Mouse (Mus musculus): Measurements from ENCODE around the gene Grcc10. TPM values are rescaled to one million over a fixed set of nuclear protein-coding genes. Genes with fewer than 3 reads are reported as not detected.

The Grcc10 gene
- total RNA-seq, 2 experiments from 2014 or later, result 298 to 309 TPM

DNA sequence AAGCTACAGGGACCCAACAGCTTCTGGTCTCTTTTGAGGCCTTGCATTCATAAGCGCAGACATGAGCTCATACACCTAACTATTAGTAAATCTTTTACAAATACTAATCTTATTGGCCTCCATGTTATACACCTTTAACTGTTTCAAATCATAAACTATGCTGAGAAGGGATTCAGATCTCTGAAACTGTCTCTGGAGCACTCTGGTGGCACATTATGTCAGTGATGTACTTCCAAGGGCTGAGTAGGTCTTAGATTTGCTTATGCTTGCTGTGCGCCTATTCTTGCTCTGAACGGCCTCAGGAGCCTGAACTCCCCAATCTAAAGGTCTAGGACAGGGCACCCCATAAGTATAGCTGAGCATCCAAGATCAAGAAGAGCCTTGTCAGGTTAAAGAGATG lies 668 bp upstream of the Grcc10 start:
- TF ChIP-seq CTCF (IDR thresholded peaks at IDR 0.05), result no peak
- DNase-seq (ENCODE audit: extremely low spot score in 1 of 2, low spot score in 2 of 2), result no peak
- intact Hi-C loops (cut with DNase I), result loop anchor here (2.0 to 5.0 kb wide), 2 partner anchors 40 to 79 kb away; partner anchors contain the start of gene Lpcat3

DNA sequence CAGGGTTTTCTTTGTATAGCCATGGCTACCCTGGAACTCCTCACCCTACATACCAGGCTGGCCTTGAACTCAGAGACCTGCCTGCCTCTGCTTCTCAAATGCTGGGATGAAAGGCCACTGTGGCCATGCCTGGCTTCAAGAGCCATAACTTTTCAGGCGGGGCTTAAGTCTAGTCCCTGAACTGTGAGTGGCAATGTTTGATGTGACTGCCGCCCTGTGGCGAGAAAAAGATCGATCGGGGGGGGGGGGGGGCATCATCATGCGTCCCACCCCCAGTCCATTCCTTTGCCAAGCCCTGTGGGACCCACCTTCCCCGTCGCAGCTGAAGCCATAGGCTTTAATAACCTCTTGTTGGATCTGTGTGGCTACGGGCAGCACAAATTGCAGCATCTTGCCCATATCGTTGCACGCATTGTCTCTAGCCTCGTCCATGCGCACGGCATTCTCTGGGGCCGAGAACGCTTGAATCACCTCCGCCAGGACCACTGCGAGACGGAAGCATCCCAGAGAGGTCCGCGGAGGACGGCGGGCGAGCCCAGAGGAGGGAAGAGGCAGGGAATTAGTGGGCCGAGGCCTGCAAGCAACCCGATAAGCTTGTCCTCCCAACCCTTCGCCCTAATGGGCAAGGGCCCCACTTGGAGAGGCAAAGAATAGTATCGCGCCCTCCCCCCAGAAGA lies 825 bp downstream of the Grcc10 start:
- Histone ChIP-seq H3K27ac (peak overlapping the region; percentile 99), H3K4me3 (peak overlapping the region; percentile 64)
- peak in 1 of 2 experiments; percentile 60 for DNase-seq (ENCODE audit: extremely low spot score in 1 of 2, low spot score in 2 of 2)
- TF ChIP-seq CTCF (IDR thresholded peaks at IDR 0.05), result peak; percentile 65
- intact Hi-C loops (cut with DNase I), result loop anchor here (1.0 to 5.0 kb wide), 4 partner anchors 28 to 170 kb away; partner anchors contain the start of genes C1rb, Emg1, Lpcat3 and Phb2

More for the DNA sequence above, 668 bp upstream of the Grcc10 start:
- Histone ChIP-seq H3K4me3 (peak overlapping the region; percentile 64), H3K27ac (peak overlapping the region; percentile 99)

DNA sequence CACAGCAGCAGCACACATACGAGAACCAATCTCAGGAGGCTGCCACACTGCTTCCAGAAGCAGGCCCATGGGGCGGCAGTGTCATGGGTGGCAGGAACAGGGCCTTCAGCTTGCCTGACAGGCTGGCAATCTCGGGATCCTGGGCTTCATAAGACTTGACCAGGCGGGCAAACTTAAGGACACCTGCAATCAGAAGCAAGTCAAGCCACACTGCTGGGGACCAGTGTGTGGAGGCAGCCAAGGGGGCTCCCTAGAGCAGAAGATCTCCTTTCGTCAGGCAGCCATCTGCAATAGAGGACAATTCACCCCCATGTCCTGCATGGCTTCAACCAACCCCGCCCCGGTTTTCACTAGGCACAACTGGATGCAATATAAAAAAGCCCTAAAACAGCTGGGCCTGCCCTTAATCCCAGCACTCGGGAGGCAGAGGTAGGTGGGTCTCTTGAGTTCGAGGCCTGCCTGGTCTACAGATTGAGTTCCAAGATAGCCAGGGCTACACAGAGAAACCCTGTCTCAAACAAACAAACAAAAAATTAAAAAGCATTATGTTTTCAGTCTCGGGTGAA lies 1.9 kb downstream of the Grcc10 start:
- Histone ChIP-seq H3K27ac (peak overlapping the region; percentile 99; the same call in 1 of the 2 replicates), H3K4me3 (no peak overlapping the region)
- intact Hi-C loops (cut with DNase I), result no loop called here
- TF ChIP-seq CTCF (IDR thresholded peaks at IDR 0.05), result no peak
- no peak for DNase-seq (ENCODE audit: extremely low spot score in 1 of 2, low spot score in 2 of 2)

DNA sequence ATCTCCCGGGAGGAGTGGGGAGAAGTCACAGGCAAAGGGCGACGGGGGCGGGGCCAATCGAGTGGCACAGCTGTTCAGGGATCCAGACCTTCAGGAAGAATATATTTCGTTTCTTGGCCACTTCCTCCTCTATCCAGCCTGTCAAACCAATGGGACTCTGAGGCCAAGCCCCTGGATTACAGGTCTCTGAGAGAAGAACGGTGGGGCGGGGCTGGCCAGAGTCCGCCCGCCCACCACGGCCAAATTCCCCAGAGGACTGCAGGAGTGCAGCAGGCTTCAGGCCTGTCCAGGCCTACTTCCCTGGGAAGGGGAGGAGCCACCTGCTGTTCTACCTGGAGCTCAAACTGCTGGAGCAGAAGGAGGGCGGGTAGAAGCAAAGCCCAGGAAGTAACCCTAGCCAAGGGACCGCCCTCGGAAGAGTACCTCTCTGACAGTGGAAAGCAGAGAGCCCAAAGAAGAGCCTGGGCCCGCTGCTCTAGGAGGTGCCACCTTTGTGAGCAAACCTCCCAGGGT lies 2.6 kb downstream of the Grcc10 start, which contains the start of gene Ptpn6:
Gene Ptpn6, minus strand, starts transcription at position 204 of the 513 bp plus-strand sequence.
- no peak for TF ChIP-seq CTCF (IDR thresholded peaks at IDR 0.05)
- DNase-seq (ENCODE audit: extremely low spot score in 1 of 2, low spot score in 2 of 2), result no peak
- intact Hi-C loops (cut with DNase I), result no loop called here
- H3K27ac ChIP-seq, result peak within 1 kb of the TSS; percentile 99; the same call in 1 of the 2 replicates
- no peak within 1 kb of the TSS for H3K4me3 ChIP-seq

DNA sequence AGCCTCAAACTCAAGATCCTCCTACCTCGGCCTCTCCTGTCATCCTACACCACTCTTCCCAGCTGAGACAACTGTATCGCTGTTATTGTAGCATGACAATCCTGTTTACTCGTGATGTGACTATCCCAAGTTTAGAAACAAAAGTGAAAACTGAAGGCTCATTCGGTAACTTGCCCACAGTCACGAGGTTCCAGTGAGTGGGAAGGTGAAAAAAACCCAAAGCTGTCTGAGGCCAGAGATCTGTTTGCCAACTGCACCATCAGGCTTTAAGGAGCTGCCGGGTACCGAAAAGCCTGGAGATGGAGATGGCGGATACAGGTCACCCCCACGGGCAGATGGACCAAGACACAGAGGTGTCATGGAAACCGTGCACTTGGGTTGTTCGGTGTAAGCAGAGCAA lies 4.1 kb downstream of the Grcc10 start:
- intact Hi-C loops (cut with DNase I), result no loop called here
- Histone ChIP-seq H3K4me3 (no peak overlapping the region), H3K27ac (no peak overlapping the region; the same call in 1 of the 2 replicates)
- DNase-seq (ENCODE audit: extremely low spot score in 1 of 2, low spot score in 2 of 2), result no peak
- no peak for TF ChIP-seq CTCF (IDR thresholded peaks at IDR 0.05)

DNA sequence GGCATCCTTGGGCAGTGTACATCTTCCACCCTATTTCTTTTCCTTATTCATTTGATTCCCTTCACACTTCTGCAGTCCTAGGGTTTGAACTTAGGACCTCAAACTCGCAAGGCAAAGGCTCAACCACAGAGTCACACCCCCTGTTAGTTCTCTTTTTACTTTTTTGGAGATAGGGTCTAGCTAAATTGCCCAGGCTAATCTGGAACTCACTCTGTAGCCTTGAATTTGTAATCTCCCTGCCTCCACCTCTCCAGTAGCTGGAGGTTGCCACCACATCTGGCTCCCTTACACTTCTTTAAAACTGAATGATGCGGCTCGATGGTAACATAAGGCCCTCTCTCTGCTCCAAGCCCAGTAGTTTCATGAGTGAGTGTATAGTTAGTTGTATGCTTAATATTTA lies 6.8 kb downstream of the Grcc10 start:
- intact Hi-C loops (cut with DNase I), result no loop called here
- DNase-seq (ENCODE audit: extremely low spot score in 1 of 2, low spot score in 2 of 2), result no peak
- TF ChIP-seq CTCF (IDR thresholded peaks at IDR 0.05), result no peak

DNA sequence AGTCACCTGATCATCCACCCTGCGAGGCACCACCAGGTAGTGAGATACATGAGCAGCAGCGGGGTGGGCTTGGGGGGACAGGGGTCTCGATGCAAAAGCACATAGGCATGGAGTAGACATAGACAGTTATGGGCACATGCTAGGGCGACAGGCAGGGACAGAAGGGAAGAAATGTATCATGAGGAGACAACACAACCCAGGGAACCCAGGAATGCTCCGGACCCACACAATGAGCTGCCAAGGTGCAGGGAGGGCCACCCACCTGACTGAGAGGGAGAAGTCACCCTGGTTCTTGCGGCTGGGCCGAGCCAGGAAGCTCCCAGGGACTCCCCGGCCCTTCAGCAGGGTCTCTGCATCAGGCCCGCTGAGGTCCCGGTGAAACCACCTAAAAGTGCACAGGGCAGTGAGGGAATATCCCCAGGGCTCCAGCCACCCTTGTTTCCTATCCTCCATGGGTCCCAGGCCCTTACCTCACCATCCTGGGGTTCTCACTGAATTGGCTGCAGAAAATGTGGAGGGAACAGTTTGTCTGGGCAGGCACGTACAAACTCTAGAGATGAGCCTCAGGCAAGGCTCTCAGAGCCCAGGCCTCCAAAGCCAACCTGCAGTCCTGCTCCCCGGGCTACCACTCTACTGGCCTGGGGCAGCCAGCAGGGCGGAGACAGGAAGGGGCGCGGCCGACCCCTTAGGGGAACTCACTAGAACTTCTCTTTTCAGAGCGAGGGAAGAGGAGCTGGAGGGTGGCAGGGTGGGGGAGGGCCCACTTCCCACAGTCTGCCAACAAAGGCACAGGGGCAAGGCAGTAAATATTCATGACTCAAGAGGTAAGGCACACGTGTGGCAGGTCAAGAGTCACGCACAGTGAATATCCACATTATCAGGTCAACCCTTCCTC lies 8.5 kb downstream of the Grcc10 start:
- intact Hi-C loops (cut with DNase I), result no loop called here
- Histone ChIP-seq H3K27ac (no peak overlapping the region), H3K4me3 (no peak overlapping the region)
- no peak for DNase-seq (ENCODE audit: extremely low spot score in 1 of 2, low spot score in 2 of 2)
- TF ChIP-seq CTCF (IDR thresholded peaks at IDR 0.05), result no peak

More for the DNA sequence above, 6.8 kb downstream of the Grcc10 start:
- H3K27ac ChIP-seq, result no peak overlapping the region
- no peak overlapping the region for H3K4me3 ChIP-seq

DNA sequence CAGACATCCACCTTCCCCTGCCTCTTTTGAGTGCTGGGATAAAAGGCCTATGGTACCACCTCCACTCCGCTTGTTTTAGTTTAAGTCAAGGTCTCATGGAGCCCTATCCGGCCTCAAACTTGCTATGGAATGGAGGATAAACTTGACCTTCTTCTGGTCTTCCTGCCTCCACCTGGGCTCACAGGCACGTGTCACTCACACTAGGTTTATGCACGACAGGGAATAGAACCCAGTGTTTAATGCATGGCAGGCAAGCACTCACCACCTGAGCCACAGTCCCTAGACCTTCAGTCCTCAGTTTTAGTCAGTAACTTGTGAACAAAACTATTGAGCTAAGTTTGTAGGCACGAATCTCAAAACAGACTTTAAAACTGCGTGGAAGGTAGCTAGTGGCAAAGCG lies 10.1 kb downstream of the Grcc10 start:
- no peak for TF ChIP-seq CTCF (IDR thresholded peaks at IDR 0.05)
- intact Hi-C loops (cut with DNase I), result no loop called here
- Histone ChIP-seq H3K27ac (no peak overlapping the region), H3K4me3 (no peak overlapping the region)
- DNase-seq (ENCODE audit: extremely low spot score in 1 of 2, low spot score in 2 of 2), result no peak

DNA sequence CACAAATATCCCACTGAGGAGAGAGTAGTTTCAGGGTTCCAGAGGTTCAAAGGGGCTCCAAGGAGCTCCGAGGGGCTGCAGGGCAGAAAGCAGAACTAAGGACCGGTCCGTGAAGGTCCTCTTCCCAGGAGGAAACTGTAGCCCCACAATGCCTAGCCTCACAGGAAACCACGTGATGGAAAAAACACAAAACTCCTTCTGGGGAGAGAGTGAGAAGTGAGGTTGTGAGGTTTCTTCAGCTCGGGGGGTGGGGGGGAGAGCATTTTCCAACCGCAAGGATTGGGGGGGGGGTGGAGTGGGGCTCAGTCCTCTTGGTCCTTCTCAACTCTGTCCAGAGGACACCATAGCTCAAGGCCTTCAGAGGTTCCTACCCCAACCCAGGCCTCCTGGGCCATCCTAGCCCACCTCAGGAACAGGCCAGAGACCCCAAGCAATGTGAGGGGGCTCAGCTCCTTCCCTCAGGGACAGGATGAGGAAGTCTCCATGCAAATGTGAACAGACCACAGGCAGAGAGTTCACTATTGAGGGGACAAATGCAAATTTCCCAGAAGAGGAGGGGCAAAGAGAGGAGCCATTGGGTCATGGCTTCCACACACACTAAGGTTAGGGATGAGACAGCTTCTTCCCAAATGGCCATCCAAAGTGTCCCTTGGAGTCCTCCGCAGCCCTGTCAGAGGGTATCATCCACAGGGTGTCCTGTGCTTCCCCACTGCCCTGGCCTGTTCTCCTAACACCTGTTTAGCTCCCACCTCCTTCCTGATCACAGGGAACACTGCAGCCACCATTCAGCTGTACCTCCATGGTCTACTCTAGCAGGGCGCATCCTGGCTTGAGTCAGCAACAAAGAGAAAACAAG lies 11.1 kb downstream of the Grcc10 start:
- Histone ChIP-seq H3K4me3 (no peak overlapping the region), H3K27ac (no peak overlapping the region)
- no peak for DNase-seq (ENCODE audit: extremely low spot score in 1 of 2, low spot score in 2 of 2)
- no peak for TF ChIP-seq CTCF (IDR thresholded peaks at IDR 0.05)
- intact Hi-C loops (cut with DNase I), result no loop called here

DNA sequence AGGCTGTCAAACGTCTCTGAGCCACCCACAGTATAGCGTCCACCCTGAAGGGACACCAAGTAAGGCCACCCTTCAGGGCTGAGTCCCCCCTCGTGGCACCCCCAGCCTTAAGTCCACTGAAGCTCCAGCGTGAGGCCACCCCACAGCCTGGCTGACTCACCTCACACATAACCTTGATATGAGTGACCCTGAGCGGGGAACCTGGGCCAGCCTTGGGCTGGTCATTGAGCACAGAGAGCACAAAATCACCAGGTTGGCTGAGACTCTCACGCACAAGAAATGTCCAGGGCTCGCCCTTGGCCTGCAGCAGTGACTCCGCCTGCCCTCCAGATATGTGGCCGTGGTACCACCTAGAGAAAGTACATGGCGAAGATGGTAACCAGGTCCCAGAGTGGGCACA lies 12.6 kb downstream of the Grcc10 start:
- Histone ChIP-seq H3K4me3 (no peak overlapping the region), H3K27ac (no peak overlapping the region)
- no peak for DNase-seq (ENCODE audit: extremely low spot score in 1 of 2, low spot score in 2 of 2)
- intact Hi-C loops (cut with DNase I), result no loop called here
- no peak for TF ChIP-seq CTCF (IDR thresholded peaks at IDR 0.05)

DNA sequence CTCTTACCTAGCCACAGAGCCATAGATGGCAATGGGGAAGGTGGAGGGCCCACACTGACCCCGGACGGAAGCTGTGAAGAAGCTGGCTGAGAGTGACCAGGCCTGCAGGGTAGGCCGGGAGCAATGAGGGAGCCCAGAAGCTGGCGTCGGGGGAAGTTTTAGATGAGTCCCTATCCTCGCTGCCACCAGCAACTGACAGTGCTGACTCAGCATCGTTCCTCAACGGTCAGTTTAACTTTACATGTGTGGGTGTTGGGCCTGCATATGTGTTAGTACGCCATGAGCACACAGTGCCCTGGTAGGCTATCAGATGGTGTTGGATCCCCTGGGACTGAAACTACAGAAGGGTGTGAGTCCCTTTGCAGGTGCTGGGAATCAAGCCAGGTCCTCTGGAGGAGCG lies 16.7 kb downstream of the Grcc10 start:
- TF ChIP-seq CTCF (IDR thresholded peaks at IDR 0.05), result no peak
- no peak overlapping the region for H3K4me3 ChIP-seq
- intact Hi-C loops (cut with DNase I), result no loop called here
- DNase-seq (ENCODE audit: extremely low spot score in 1 of 2, low spot score in 2 of 2), result no peak
- no peak overlapping the region for H3K27ac ChIP-seq
